Mouse (Mus musculus) lung, adult 2 months (tissue): ENCODE measurements around the gene 4933424G06Rik.

Source experiments
- CTCF ChIP-seq: fragments of 200-500 bp; IDR thresholded peaks from 2 replicates; pipeline ENCODE4 v1.5.1; 2011; ENCODE audit warnings: mild to moderate bottlenecking, low read length, control low read depth; ENCODE audit not compliant: insufficient read depth
- POLR2A ChIP-seq: fragments of 200-500 bp; IDR thresholded peaks from 2 replicates; pipeline ENCODE4 v1.6.1; 2011; ENCODE audit warnings: low read depth, mild to moderate bottlenecking, control low read depth, low read length, borderline replicate concordance; ENCODE audit errors: extremely low read depth

DNA sequence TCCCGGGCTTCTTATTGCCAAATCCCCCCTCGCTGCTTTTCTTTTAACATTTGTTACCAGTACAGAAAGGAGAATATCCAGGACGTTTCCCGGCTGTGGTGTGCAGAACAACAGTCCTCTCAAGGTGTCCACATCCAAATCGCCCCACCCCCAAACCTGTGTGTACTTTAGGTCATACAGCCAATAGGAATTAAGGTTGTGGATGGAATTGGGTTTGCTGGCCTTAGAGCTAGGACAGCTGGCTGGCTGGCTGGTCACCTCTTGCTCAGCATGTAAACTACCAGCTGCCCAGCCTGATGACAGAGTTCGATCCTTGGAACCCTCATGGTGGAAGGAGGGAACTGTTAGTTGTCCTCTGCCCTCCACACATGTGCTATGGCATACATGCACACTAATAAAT is 15.1 kb upstream of the 4933424G06Rik start:
- TF ChIP-seq CTCF, result no peak
- TF ChIP-seq POLR2A, result no peak
